18 mouse cellular contexts compared by ENCODE assay signal in the genomic region with DNA sequence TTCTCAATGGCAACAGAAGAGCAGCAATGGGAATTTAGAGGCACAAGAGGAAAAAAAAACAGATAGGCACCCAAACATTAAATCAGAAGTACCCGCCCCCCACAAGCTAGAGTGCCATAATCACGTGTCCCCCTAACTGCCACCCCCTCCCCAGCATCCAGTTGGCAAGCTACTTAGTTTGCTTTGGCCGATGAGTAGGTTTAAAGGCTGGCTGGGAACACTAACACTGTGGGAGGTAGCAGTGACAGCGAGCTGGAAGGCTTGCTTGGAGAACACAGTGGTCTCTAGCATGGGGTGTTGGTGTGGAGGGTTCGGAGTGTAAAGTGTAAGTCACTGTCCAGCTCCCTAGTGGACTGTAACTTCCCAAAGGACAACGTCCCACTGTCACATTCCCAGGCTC.
A peak's percentile ranks its signal among the peaks of the same experiment; 100 is the strongest.
DNase-seq lines count a peak whose midpoint lies in the region; ATAC-seq lines count a peak whose summit lies in the region.
"Had no signal": no experiment of that assay in that cellular context is flagged by ENCODE, and none has a peak within 500 bp of the region (broad histone marks: within the 10 kb centered on the region; RNA-seq: fewer than 3 reads in every experiment).

No protein-coding gene starts in this region.

- H3K27me3 ChIP-seq in limb, embryonic 15.5 days: no peaks in the 10 kb centered on the region
- H3K27me3 ChIP-seq: kidney, embryonic 15.5 days; liver, embryonic 15.5 days; Patski had no signal

- no peaks in the 10 kb centered on the region for H3K9me3 ChIP-seq in limb, embryonic 15.5 days
- H3K9me3 ChIP-seq: kidney, embryonic 15.5 days; liver, embryonic 15.5 days had no signal

- peaks cover 19% of the 10 kb centered on the region for H3K4me1 ChIP-seq in limb, embryonic 15.5 days
- H3K4me1 ChIP-seq: kidney, embryonic 15.5 days; liver, embryonic 15.5 days had no signal

- H3K9ac ChIP-seq in limb, embryonic 15.5 days: no peak overlapping the region
- H3K9ac ChIP-seq: kidney, embryonic 15.5 days; liver, embryonic 15.5 days had no signal

- H3K4me2 ChIP-seq in limb, embryonic 15.5 days: peak overlapping the region; percentile 19; the same call in 1 of the 2 replicates
- H3K4me2 ChIP-seq: kidney, embryonic 15.5 days; liver, embryonic 15.5 days had no signal

- peak; percentile 19 for DNase-seq in layer of hippocampus, adult 9-11 months
- no peak for DNase-seq in layer of hippocampus, adult 8-10 months (ENCODE audit: low spot score in 2 of 2)
- DNase-seq in right cerebral cortex, postnatal 10 days (ENCODE audit: low spot score in 2 of 2): peak; percentile 25 to 28
- no peak for DNase-seq in right cerebral cortex, postnatal 25 days
- DNase-seq in adrenal gland, postnatal 4 days (ENCODE audit: low spot score in 2 of 2): no peak
- DNase-seq in kidney, postnatal 10 days: no peak
- DNase-seq: adrenal gland, postnatal 25 days; cerebellum, adult 9-11 months; gastrocnemius, postnatal 25 days; right cerebral cortex, postnatal 14 days; thymus, postnatal 14 days had no signal

- no peak for ATAC-seq in limb, embryonic 15.5 days (ENCODE audit: insufficient number of reproducible peaks, low FRiP score, low TSS enrichment, low read depth)
- ATAC-seq: activated CD4-positive, CD25-positive, alpha-beta regulatory T cell, adult 4 months; intestine, embryonic 16.5 days; Patski had no signal

- H3K27ac ChIP-seq in limb, embryonic 15.5 days: no peak overlapping the region
- H3K27ac ChIP-seq: kidney, embryonic 15.5 days; liver, embryonic 15.5 days; stomach, postnatal 0 days had no signal

- WGBS in limb, embryonic 15.5 days: 44% methylated on average over 6 of the region's 6 CpGs

- H3K36me3 ChIP-seq in limb, embryonic 15.5 days: no peaks in the 10 kb centered on the region
- H3K36me3 ChIP-seq: kidney, embryonic 15.5 days; liver, embryonic 15.5 days had no signal

- no peak overlapping the region for H3K4me3 ChIP-seq in limb, embryonic 15.5 days
- H3K4me3 ChIP-seq: kidney, embryonic 15.5 days; liver, embryonic 15.5 days had no signal

Comparison
In these comparisons a context has a peak if more than half of its experiments do, and no peak if none do; other contexts are left out.
1. DNase-seq: peak in layer of hippocampus, adult 9-11 months (single experiment) and right cerebral cortex, postnatal 10 days (2 of 2); none in layer of hippocampus, adult 8-10 months (0 of 2), right cerebral cortex, postnatal 25 days (single experiment), adrenal gland, postnatal 4 days (0 of 2) and kidney, postnatal 10 days (single experiment).